Mouse (Mus musculus): ENCODE data around the gene Serinc5. TPM values are rescaled to one million over a fixed set of nuclear protein-coding genes. Genes with fewer than 3 reads are reported as not detected.

The Serinc5 gene
- polyA plus RNA-seq, 2 experiments, result 13.8 to 25.9 TPM

DNA sequence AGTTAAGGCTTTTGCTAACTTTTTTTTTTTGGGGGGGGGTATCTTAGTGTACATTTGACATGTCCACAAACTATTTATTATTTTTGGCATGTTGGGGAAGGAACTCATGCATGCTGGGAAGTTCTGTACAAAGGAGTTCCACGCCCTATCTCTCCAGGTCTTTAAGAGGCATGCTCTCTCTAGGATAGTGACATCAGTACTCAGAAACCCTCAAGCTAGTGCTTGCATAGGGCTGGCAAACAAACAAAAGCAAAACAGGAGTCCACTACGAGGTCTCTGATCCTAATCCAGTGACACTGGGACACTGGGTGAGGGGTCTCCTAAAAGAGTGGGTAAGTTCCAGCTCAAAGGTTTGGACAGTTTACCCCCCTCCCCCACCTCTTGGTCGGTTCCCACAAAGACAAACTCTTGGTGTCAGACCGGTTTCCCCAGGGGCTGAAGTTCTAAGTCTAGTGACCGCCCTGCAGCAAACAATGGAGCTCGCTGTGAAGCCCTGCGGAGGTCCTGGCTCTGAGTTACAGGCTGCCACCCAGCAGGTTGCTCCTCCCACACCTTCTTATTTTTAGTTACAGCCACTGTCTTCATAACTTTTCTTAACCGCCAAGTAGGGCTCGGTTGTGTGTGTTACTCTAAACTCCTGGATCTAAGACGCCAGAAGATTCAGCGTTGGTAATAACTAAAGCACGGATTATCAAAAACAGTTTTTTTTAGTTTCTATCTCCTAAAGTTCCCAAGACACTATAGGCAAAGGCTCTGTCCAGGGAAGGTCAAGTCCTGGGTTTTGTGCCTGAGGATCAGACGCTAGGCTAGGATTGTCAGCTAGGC is 1.2 kb upstream of the Serinc5 start:
- Histone ChIP-seq H3K27ac (replicated peaks; ENCODE audit: low read depth, low read length) (peak overlapping the region; percentile 80; the same call in 1 of the 2 replicates), H3K4me2 (replicated peaks; ENCODE audit: low read depth, low read length, severe bottlenecking) (peak overlapping the region; percentile 67), H3K36me3 (ENCODE audit: control insufficient read depth, insufficient read depth, low read length) (no peaks in the 10 kb centered on the region), H3K4me1 (ENCODE audit: control insufficient read depth, insufficient read depth, low read length) (peaks cover 4% of the 10 kb centered on the region), H3K9me3 (ENCODE audit: control insufficient read depth, low read length) (no peaks in the 10 kb centered on the region), H3K4me3 (replicated peaks; ENCODE audit: low read length) (peak overlapping the region; percentile 81), H3K9ac (ENCODE audit: low read depth, low read length, severe bottlenecking) (peak overlapping the region; percentile 75), H3K27me3 (ENCODE audit: control insufficient read depth, insufficient read depth, low read length) (no peaks in the 10 kb centered on the region)
- DNase-seq (ENCODE audit: low spot score) (peak; percentile 43), ATAC-seq (ENCODE audit: low FRiP score, low read depth) (no peak)
- WGBS, result 16% methylated on average over 13 of the region's 13 CpGs
- no peak for TF ChIP-seq POLR2A (IDR thresholded peaks at IDR 0.05; ENCODE audit: borderline replicate concordance, extremely low read depth, insufficient read depth, insufficient read length)

DNA sequence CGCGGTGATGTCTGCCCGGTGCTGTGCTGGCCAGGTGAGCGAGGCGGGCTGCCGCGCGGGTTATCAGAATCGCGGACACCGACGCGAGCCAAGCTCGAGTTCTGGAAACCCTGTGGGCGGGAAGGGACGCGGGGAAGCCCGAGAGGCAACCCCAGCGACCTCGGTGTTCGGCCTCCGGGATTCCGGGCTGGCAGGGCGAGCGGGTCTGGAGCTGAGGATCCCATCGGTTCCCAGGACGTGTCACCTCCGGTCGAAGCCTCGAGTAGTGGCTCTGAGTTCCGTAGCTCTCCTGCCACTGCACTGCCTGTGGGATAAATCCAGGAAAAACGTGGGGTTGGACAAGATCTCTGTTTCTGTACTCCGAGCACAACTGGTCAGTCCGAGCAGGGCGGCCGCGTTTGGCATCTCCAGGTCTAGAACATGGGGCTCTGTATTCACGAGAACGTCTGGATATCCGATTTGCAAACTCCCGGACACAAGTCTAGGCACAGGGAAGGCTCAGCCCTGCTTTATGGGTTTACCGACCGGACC is 428 bp downstream of the Serinc5 start:
- DNase-seq (ENCODE audit: low spot score) (peak; percentile 31), ATAC-seq (ENCODE audit: low FRiP score, low read depth) (peak; percentile 41)
- no peaks in the 10 kb centered on the region for H3K27me3 ChIP-seq (ENCODE audit: control insufficient read depth, insufficient read depth, low read length)
- H3K36me3 ChIP-seq (ENCODE audit: control insufficient read depth, insufficient read depth, low read length), result no peaks in the 10 kb centered on the region
- peak overlapping the region; percentile 67 for H3K4me2 ChIP-seq (replicated peaks; ENCODE audit: low read depth, low read length, severe bottlenecking)
- H3K27ac ChIP-seq (replicated peaks; ENCODE audit: low read depth, low read length), result peak overlapping the region; percentile 70
- H3K4me1 ChIP-seq (ENCODE audit: control insufficient read depth, insufficient read depth, low read length), result peaks cover 4% of the 10 kb centered on the region
- peak overlapping the region; percentile 75 for H3K9ac ChIP-seq (ENCODE audit: low read depth, low read length, severe bottlenecking)
- no peak for TF ChIP-seq POLR2A (IDR thresholded peaks at IDR 0.05; ENCODE audit: borderline replicate concordance, extremely low read depth, insufficient read depth, insufficient read length)
- WGBS, result under 1% methylated on average over 43 of the region's 43 CpGs
- no peaks in the 10 kb centered on the region for H3K9me3 ChIP-seq (ENCODE audit: control insufficient read depth, low read length)
- H3K4me3 ChIP-seq (replicated peaks; ENCODE audit: low read length), result peak overlapping the region; percentile 81

DNA sequence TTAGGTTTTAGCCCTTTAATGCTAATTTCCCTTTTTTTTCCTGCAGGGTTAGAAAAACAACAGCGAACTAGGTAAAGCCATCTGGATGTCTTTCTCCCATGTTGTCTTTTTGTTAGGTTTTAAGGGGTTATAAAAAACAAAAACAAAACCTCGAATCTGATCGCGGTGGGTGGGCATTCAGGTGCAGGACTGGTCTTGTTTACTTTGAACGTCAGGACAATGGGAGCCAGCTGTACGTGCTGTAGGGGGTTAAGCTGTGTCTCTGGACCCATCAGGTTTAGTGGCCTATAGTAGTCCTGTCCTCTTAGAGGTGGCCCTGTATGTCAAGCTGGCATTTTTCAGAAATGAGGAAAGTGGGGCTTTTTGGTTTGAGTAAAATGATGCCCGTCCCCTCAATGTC is 1.0 kb downstream of the Serinc5 start:
- no peak for DNase-seq (ENCODE audit: low spot score)
- TF ChIP-seq POLR2A (IDR thresholded peaks at IDR 0.05; ENCODE audit: borderline replicate concordance, extremely low read depth, insufficient read depth, insufficient read length), result no peak
- H3K4me1 ChIP-seq (ENCODE audit: control insufficient read depth, insufficient read depth, low read length), result peaks cover 4% of the 10 kb centered on the region
- peak overlapping the region; percentile 67 for H3K4me2 ChIP-seq (replicated peaks; ENCODE audit: low read depth, low read length, severe bottlenecking)
- H3K27ac ChIP-seq (replicated peaks; ENCODE audit: low read depth, low read length), result no peak overlapping the region
- WGBS, result 5% methylated on average over 7 of the region's 7 CpGs
- no peaks in the 10 kb centered on the region for H3K36me3 ChIP-seq (ENCODE audit: control insufficient read depth, insufficient read depth, low read length)
- H3K4me3 ChIP-seq (replicated peaks; ENCODE audit: low read length), result peak overlapping the region; percentile 81
- no peaks in the 10 kb centered on the region for H3K9me3 ChIP-seq (ENCODE audit: control insufficient read depth, low read length)
- ATAC-seq (ENCODE audit: low FRiP score, low read depth), result no peak
- H3K9ac ChIP-seq (ENCODE audit: low read depth, low read length, severe bottlenecking), result peak overlapping the region; percentile 75; the same call in 1 of the 2 replicates
- no peaks in the 10 kb centered on the region for H3K27me3 ChIP-seq (ENCODE audit: control insufficient read depth, insufficient read depth, low read length)

DNA sequence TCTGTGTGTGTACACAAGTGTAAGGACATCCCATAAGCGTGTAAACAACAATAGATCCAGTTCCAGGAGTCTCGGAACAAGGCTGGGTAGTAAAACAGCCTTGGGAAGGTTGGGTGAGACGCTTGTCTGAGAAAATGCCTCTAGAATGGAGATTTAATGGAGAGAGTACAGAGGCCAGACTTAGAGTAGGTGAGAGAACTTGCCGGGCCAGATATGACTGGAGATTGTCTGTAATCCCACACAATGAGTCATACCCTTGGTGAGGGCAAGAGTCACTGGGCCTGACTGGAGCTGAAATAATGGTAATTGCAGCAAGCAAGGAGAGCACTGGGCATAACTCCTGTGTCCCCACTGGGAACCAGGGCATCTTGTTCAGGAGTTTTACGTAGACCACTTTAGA is 2.2 kb downstream of the Serinc5 start:
- WGBS, result 79% methylated on average over 5 of the region's 5 CpGs
- Histone ChIP-seq H3K36me3 (ENCODE audit: control insufficient read depth, insufficient read depth, low read length) (no peaks in the 10 kb centered on the region), H3K4me1 (ENCODE audit: control insufficient read depth, insufficient read depth, low read length) (peaks cover 4% of the 10 kb centered on the region), H3K9ac (ENCODE audit: low read depth, low read length, severe bottlenecking) (no peak overlapping the region), H3K27me3 (ENCODE audit: control insufficient read depth, insufficient read depth, low read length) (no peaks in the 10 kb centered on the region), H3K4me3 (replicated peaks; ENCODE audit: low read length) (no peak overlapping the region), H3K9me3 (ENCODE audit: control insufficient read depth, low read length) (no peaks in the 10 kb centered on the region), H3K27ac (replicated peaks; ENCODE audit: low read depth, low read length) (no peak overlapping the region), H3K4me2 (replicated peaks; ENCODE audit: low read depth, low read length, severe bottlenecking) (no peak overlapping the region)
- no peak for TF ChIP-seq POLR2A (IDR thresholded peaks at IDR 0.05; ENCODE audit: borderline replicate concordance, extremely low read depth, insufficient read depth, insufficient read length)
- DNase-seq (ENCODE audit: low spot score), result no peak
- no peak for ATAC-seq (ENCODE audit: low FRiP score, low read depth)

DNA sequence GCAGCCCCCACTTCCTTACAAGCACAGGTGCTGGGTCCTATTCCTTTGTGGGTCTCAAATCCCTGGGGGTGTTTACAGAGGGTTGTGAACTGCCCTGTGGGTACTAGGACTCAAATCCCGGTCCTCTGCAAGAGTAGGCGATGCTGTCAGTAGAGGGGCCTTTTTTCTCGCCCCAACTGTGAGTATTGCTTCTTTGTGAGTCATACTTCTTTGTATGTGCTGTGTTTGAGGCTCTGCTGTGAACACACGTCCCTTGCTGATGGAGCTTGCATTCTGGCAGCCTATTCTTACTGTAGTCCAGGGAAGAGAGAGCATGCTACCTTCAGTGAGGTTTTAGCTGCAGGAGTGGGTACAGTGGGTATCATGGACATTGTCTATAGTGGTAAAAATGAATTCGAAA is 4.3 kb downstream of the Serinc5 start:
- Histone ChIP-seq H3K4me2 (replicated peaks; ENCODE audit: low read depth, low read length, severe bottlenecking) (no peak overlapping the region), H3K9me3 (ENCODE audit: control insufficient read depth, low read length) (no peaks in the 10 kb centered on the region), H3K9ac (ENCODE audit: low read depth, low read length, severe bottlenecking) (no peak overlapping the region), H3K27ac (replicated peaks; ENCODE audit: low read depth, low read length) (no peak overlapping the region), H3K27me3 (ENCODE audit: control insufficient read depth, insufficient read depth, low read length) (no peaks in the 10 kb centered on the region), H3K4me1 (ENCODE audit: control insufficient read depth, insufficient read depth, low read length) (peaks cover 4% of the 10 kb centered on the region; the same call in 1 of the 2 replicates), H3K36me3 (ENCODE audit: control insufficient read depth, insufficient read depth, low read length) (no peaks in the 10 kb centered on the region), H3K4me3 (replicated peaks; ENCODE audit: low read length) (no peak overlapping the region)
- DNase-seq (ENCODE audit: low spot score) (no peak), ATAC-seq (ENCODE audit: low FRiP score, low read depth) (no peak)
- WGBS, result 85% methylated on average over 5 of the region's 5 CpGs
- no peak for TF ChIP-seq POLR2A (IDR thresholded peaks at IDR 0.05; ENCODE audit: borderline replicate concordance, extremely low read depth, insufficient read depth, insufficient read length)

Data from limb, embryonic 14.5 days (tissue).